Mouse (Mus musculus) brain, embryonic 18.5 days (tissue): ENCODE data around the gene Bcl2l1.
A peak's percentile ranks its signal among the peaks of the same experiment; 100 is the strongest.

Source experiments
- DNase-seq: peaks from one replicate; pipeline ENCODE4 v3.0.0-alpha.2; 2012; ENCODE audit warnings: low read depth, low spot score

The Bcl2l1 gene

DNA sequence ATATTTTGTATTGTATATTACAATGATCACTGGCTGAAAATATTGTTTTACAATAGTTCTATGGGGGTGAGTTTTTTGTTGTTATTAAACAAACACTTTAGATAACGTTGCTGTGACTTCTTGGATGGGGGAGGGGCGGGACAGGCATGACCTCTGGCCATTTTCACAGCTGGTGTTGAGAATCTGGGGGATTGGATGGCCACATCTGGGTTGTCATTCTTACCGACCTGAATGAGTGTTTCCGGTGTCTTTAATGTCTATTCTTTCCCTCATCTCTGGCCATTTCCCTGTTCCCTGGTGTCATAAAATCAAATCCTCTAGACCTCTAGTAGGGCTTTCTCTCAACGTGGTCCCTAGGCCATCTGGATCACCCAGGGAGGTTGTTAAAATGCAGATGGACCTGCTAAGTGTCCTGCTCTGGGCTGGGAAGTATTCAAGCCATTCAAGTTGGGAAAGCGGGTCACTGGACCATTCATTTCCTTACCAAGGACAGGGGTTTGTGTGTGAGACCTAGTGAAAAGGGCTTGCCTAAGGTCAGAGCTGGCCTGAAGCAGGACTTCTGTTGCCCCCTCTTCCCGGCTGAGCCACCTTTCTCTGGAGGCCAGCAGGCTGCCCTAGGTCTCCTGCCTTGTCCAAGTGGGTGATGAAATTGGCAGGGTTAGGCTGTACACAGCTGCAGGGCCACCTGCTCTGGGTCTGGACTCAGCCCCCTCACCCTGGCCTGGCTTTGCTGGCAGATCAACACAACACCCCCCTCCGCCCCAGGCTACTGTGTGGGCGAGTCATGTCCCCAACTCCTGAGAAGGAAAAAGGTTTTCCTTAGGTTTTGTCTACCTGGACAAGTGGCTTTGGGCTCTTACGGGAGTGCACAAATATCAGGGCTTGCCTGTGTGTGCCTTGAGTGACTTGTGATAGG is 94.0 kb downstream of the Bcl2l1 start:
- no peak for DNase-seq

DNA sequence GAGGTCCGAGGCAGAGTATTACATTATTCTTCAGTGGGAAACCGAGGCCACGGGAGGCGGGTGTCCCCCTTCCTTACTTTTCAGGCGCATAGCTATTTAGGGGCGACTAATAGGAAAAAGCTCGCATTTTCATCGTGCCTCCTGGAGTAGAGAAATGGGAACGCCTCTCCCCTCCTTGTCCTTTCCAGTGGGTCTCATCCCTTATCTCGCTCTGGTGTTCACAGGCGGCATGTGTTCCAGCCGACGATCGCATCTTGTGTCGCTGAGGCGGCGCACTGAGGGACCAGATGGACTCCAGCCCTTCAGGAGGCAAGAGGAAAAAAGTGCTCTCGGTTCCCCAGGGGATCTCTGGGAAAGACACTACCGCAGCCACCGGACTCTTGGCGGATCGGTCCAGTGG is 94.8 kb downstream of the Bcl2l1 start:
- DNase-seq, result no peak

DNA sequence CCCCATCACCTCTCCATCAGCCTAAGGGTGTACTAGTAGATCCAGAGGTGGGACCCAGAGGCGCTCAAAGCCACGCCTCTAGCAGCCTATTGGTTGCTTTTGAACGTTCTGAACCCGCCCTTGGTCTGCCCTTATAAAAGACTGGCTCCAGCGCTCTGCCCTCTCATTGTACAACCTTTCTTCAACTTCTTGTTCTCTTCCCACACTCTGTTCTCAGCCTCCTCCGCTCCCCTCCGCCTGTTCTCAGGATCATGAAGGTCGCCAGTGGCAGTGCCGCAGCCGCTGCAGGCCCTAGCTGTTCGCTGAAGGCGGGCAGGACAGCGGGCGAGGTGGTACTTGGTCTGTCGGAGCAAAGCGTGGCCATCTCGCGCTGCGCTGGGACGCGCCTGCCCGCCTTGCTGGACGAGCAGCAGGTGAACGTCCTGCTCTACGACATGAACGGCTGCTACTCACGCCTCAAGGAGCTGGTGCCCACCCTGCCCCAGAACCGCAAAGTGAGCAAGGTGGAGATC is 95.4 kb downstream of the Bcl2l1 start, which contains the start of gene Id1:
Gene Id1 (plus strand): TSS at position 162 of the 512 bp plus-strand sequence.
- DNase-seq, result no peak

GRCm38 (mm10) chr2:152734984-152735383 is 96.5 kb downstream of the Bcl2l1 start:
- peak; percentile 85 for DNase-seq

DNA sequence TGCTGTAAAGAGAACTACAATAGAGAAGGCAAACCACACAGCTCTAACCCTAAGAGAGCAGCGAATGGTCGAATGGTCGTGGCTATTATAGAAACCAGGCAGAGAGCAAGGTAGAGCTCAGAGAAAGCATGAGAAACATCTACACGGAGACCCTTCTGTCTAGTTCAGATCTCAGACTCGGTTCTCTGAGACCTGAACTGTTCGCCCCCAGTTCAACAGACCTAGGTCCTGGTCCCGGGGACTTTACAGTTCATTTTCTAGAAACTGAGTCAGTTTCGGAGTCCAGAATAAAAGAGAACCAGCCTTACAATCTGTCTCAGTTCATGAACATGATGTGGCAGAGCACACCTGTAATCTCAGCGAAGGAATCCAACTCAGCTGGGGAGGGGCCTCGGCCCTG is 97.0 kb downstream of the Bcl2l1 start:
- DNase-seq, result no peak

DNA sequence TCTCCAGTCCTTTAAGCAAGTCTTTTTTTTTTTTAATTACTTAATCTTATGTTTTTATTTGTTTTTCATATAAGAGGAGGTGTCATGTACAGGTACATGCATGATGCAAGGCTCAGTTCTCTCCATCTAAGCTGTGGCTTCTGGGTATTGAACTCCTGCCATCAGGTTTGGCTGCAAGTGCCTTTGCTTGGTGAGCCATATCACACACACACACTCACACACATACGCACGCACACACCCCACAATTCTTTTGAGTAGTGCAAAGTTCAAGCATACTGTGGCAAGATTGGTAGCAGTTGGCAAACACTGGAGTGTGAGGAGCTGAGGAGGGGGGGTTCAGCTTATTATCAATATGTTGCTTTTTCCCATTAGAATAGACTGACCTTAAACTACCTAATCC is 98.3 kb downstream of the Bcl2l1 start:
- no peak for DNase-seq
